Mouse (Mus musculus): ENCODE data around the gene Nsd1. TPM values are rescaled to one million over a fixed set of nuclear protein-coding genes. Genes with fewer than 3 reads are reported as not detected.

Gene Nsd1
- polyA plus RNA-seq, 1 experiment from 2014 or later = 37.4 TPM

GRCm38 (mm10) chr13:55205448-55206205, 4.0 kb upstream of the Nsd1 start:
- 89% methylated on average over 6 of the region's 6 CpGs for WGBS
- H3K9me3 ChIP-seq (ENCODE audit: control insufficient read depth) = no peaks in the 10 kb centered on the region
- H3K27ac ChIP-seq (ENCODE audit: low read depth, low read length) = no peak overlapping the region
- no peaks in the 10 kb centered on the region for H3K36me3 ChIP-seq (ENCODE audit: control insufficient read depth, insufficient read depth)
- H3K4me2 ChIP-seq (replicated peaks; ENCODE audit: low read depth) = no peak overlapping the region
- no peak overlapping the region for H3K9ac ChIP-seq (ENCODE audit: low read depth, low read length)
- H3K4me3 ChIP-seq (ENCODE audit: low read depth, low read length) = no peak overlapping the region
- TF ChIP-seq CTCF (IDR thresholded peaks at IDR 0.05; ENCODE audit: low read depth) = no peak
- no peaks in the 10 kb centered on the region for H3K27me3 ChIP-seq (replicated peaks; ENCODE audit: control insufficient read depth, insufficient read depth, low read length)
- H3K4me1 ChIP-seq (replicated peaks; ENCODE audit: control insufficient read depth, insufficient read depth, low read length) = no peaks in the 10 kb centered on the region
- no peak for ATAC-seq

GRCm38 (mm10) chr13:55208837-55209648, 539 bp upstream of the Nsd1 start:
- Histone ChIP-seq H3K4me3 (ENCODE audit: low read depth, low read length) (no peak overlapping the region), H3K9ac (ENCODE audit: low read depth, low read length) (no peak overlapping the region), H3K27me3 (replicated peaks; ENCODE audit: control insufficient read depth, insufficient read depth, low read length) (no peaks in the 10 kb centered on the region), H3K27ac (ENCODE audit: low read depth, low read length) (no peak overlapping the region), H3K36me3 (ENCODE audit: control insufficient read depth, insufficient read depth) (no peaks in the 10 kb centered on the region), H3K4me2 (replicated peaks; ENCODE audit: low read depth) (no peak overlapping the region), H3K9me3 (ENCODE audit: control insufficient read depth) (no peaks in the 10 kb centered on the region), H3K4me1 (replicated peaks; ENCODE audit: control insufficient read depth, insufficient read depth, low read length) (0 out of 2 replicates have a peak, but pooled peaks cover 8% of the 10 kb centered on the region)
- WGBS = 85% methylated on average over 13 of the region's 13 CpGs
- no peak for ATAC-seq
- TF ChIP-seq CTCF (IDR thresholded peaks at IDR 0.05; ENCODE audit: low read depth) = peak; percentile 36

- no peaks in the 10 kb centered on the region for H3K27me3 ChIP-seq (replicated peaks; ENCODE audit: control insufficient read depth, insufficient read depth, low read length)
- no peak; the same call in 1 of the 2 replicates for TF ChIP-seq CTCF (IDR thresholded peaks at IDR 0.05; ENCODE audit: low read depth)
- H3K9me3 ChIP-seq (ENCODE audit: control insufficient read depth) = no peaks in the 10 kb centered on the region
- peak overlapping the region; percentile 86 for H3K4me2 ChIP-seq (replicated peaks; ENCODE audit: low read depth)
- peak; percentile 45 for ATAC-seq
- H3K9ac ChIP-seq (ENCODE audit: low read depth, low read length) = peak overlapping the region; percentile 88
- peak overlapping the region; percentile 73 for H3K4me3 ChIP-seq (ENCODE audit: low read depth, low read length)
- H3K27ac ChIP-seq (ENCODE audit: low read depth, low read length) = peak overlapping the region; percentile 98
- H3K36me3 ChIP-seq (ENCODE audit: control insufficient read depth, insufficient read depth) = no peaks in the 10 kb centered on the region; the same call in 1 of the 2 replicates
- 3% methylated on average over 45 of the region's 77 CpGs for WGBS
- 0 out of 2 replicates have a peak, but pooled peaks cover 8% of the 10 kb centered on the region for H3K4me1 ChIP-seq (replicated peaks; ENCODE audit: control insufficient read depth, insufficient read depth, low read length)
Observed at GRCm38 (mm10) chr13:55210193-55210970, 800 bp downstream of the Nsd1 start.

- WGBS = 2% methylated on average over 17 of the region's 17 CpGs
Observed at GRCm38 (mm10) chr13:55210971-55211220, 1.3 kb downstream of the Nsd1 start.

GRCm38 (mm10) chr13:55211221-55212010, 1.8 kb downstream of the Nsd1 start:
- no peaks in the 10 kb centered on the region for H3K9me3 ChIP-seq (ENCODE audit: control insufficient read depth)
- 0 out of 2 replicates have a peak, but pooled peaks cover 8% of the 10 kb centered on the region for H3K4me1 ChIP-seq (replicated peaks; ENCODE audit: control insufficient read depth, insufficient read depth, low read length)
- no peak for TF ChIP-seq CTCF (IDR thresholded peaks at IDR 0.05; ENCODE audit: low read depth)
- peak overlapping the region; percentile 98 for H3K27ac ChIP-seq (ENCODE audit: low read depth, low read length)
- H3K27me3 ChIP-seq (replicated peaks; ENCODE audit: control insufficient read depth, insufficient read depth, low read length) = no peaks in the 10 kb centered on the region
- peak overlapping the region; percentile 89 for H3K9ac ChIP-seq (ENCODE audit: low read depth, low read length)
- peak; percentile 84 for ATAC-seq
- 1% methylated on average over 40 of the region's 93 CpGs for WGBS
- H3K4me2 ChIP-seq (replicated peaks; ENCODE audit: low read depth) = peak overlapping the region; percentile 86
- H3K36me3 ChIP-seq (ENCODE audit: control insufficient read depth, insufficient read depth) = no peaks in the 10 kb centered on the region; the same call in 1 of the 2 replicates
- H3K4me3 ChIP-seq (ENCODE audit: low read depth, low read length) = peak overlapping the region; percentile 73

More at GRCm38 (mm10) chr13:55210971-55211220, 1.3 kb downstream of the Nsd1 start:
- peak; percentile 66 for ATAC-seq
- no peak for TF ChIP-seq CTCF (IDR thresholded peaks at IDR 0.05; ENCODE audit: low read depth)
- peak overlapping the region; percentile 88 for H3K9ac ChIP-seq (ENCODE audit: low read depth, low read length)
- 0 out of 2 replicates have a peak, but pooled peaks cover 8% of the 10 kb centered on the region for H3K4me1 ChIP-seq (replicated peaks; ENCODE audit: control insufficient read depth, insufficient read depth, low read length)
- peak overlapping the region; percentile 86 for H3K4me2 ChIP-seq (replicated peaks; ENCODE audit: low read depth)
- peak overlapping the region; percentile 73 for H3K4me3 ChIP-seq (ENCODE audit: low read depth, low read length)
- H3K9me3 ChIP-seq (ENCODE audit: control insufficient read depth) = no peaks in the 10 kb centered on the region
- peak overlapping the region; percentile 98 for H3K27ac ChIP-seq (ENCODE audit: low read depth, low read length)
- no peaks in the 10 kb centered on the region; the same call in 1 of the 2 replicates for H3K36me3 ChIP-seq (ENCODE audit: control insufficient read depth, insufficient read depth)
- H3K27me3 ChIP-seq (replicated peaks; ENCODE audit: control insufficient read depth, insufficient read depth, low read length) = no peaks in the 10 kb centered on the region

All from intestine, postnatal 0 days (tissue).